ENCODE assay signal across 16 mouse cellular contexts in genomic region chr8:126273066-126273465, GRCm38 (mm10). TPM values are rescaled to one million over a fixed set of nuclear protein-coding genes. Genes with fewer than 3 reads are reported as not detected.
DNase-seq lines count a peak whose midpoint lies in the region; ATAC-seq and TF ChIP-seq lines count a peak whose summit lies in the region.
"Had no signal": no experiment of that assay in that cellular context is flagged by ENCODE, and none has a peak within 500 bp of the region (broad histone marks: within the 10 kb centered on the region; RNA-seq: fewer than 3 reads in every experiment).

No protein-coding gene starts in this region.

- no peak overlapping the region for H3K27ac ChIP-seq in forebrain, postnatal 0 days (ENCODE audit: low read depth, low read length)
- no peak overlapping the region for H3K27ac ChIP-seq in forebrain, embryonic 16.5 days (ENCODE audit: low read length)
- no peak overlapping the region for H3K27ac ChIP-seq in lung, postnatal 0 days (ENCODE audit: low read length)
- H3K27ac ChIP-seq: embryonic facial prominence, embryonic 13.5 days; intestine, embryonic 15.5 days; limb, embryonic 13.5 days had no signal

- 46% methylated on average over 4 of the region's 4 CpGs for WGBS in forebrain, postnatal 0 days
- WGBS in forebrain, embryonic 16.5 days, result 48% methylated on average over 4 of the region's 4 CpGs
- 53% methylated on average over 4 of the region's 4 CpGs for WGBS in lung, postnatal 0 days

- no peak overlapping the region for H3K9ac ChIP-seq in forebrain, postnatal 0 days
- H3K9ac ChIP-seq in forebrain, embryonic 16.5 days (replicated peaks; ENCODE audit: low read depth, low read length), result no peak overlapping the region
- H3K9ac ChIP-seq in lung, postnatal 0 days (replicated peaks; ENCODE audit: low read depth), result no peak overlapping the region
- H3K9ac ChIP-seq: embryonic facial prominence, embryonic 13.5 days; intestine, embryonic 15.5 days; limb, embryonic 13.5 days had no signal

- no peak for TF ChIP-seq EP300 in lung, postnatal 0 days (IDR thresholded peaks at IDR 0.05)

- H3K9me3 ChIP-seq in forebrain, postnatal 0 days (ENCODE audit: low read length), result no peaks in the 10 kb centered on the region
- no peaks in the 10 kb centered on the region for H3K9me3 ChIP-seq in forebrain, embryonic 16.5 days (ENCODE audit: control insufficient read depth, low read length)
- no peaks in the 10 kb centered on the region for H3K9me3 ChIP-seq in lung, postnatal 0 days (ENCODE audit: low read length)
- H3K9me3 ChIP-seq: embryonic facial prominence, embryonic 13.5 days; intestine, embryonic 15.5 days; limb, embryonic 13.5 days; megakaryocyte, embryonic 14.5 days had no signal

- H3K4me3 ChIP-seq in forebrain, postnatal 0 days (ENCODE audit: low read depth, low read length), result no peak overlapping the region
- H3K4me3 ChIP-seq in forebrain, embryonic 16.5 days (replicated peaks; ENCODE audit: low read length), result no peak overlapping the region
- no peak overlapping the region for H3K4me3 ChIP-seq in lung, postnatal 0 days (ENCODE audit: low read depth, low read length)
- H3K4me3 ChIP-seq: embryonic facial prominence, embryonic 13.5 days; intestine, embryonic 15.5 days; limb, embryonic 13.5 days; megakaryocyte, embryonic 14.5 days had no signal

- H3K4me2 ChIP-seq in forebrain, postnatal 0 days (ENCODE audit: low read depth), result no peak overlapping the region
- H3K4me2 ChIP-seq in forebrain, embryonic 16.5 days (ENCODE audit: low read length), result no peak overlapping the region
- no peak overlapping the region for H3K4me2 ChIP-seq in lung, postnatal 0 days (replicated peaks; ENCODE audit: low read depth, low read length)
- H3K4me2 ChIP-seq: embryonic facial prominence, embryonic 13.5 days; intestine, embryonic 15.5 days; limb, embryonic 13.5 days had no signal

- no peak for DNase-seq in forebrain, postnatal 0 days
- peak; percentile 83 for DNase-seq in Muller cell, postnatal 12 days (ENCODE audit: inconsistent ontology term)
- DNase-seq in cerebellum, postnatal 14 days, result peak; percentile 70 to 73
- DNase-seq in layer of hippocampus, postnatal 10 days (ENCODE audit: low spot score in 2 of 2), result peak; percentile 49 to 55
- DNase-seq in kidney, adult 8-10 months, result no peak
- DNase-seq in thymus, adult 18-20 months, result no peak
- DNase-seq in lung, postnatal 0 days (ENCODE audit: low spot score), result no peak
- DNase-seq: kidney, postnatal 14 days; lung, adult 18-20 months had no signal

- H3K4me1 ChIP-seq in forebrain, postnatal 0 days (ENCODE audit: insufficient read depth), result no peaks in the 10 kb centered on the region
- H3K4me1 ChIP-seq in forebrain, embryonic 16.5 days (replicated peaks; ENCODE audit: control insufficient read depth, insufficient read depth, low read length), result no peaks in the 10 kb centered on the region
- no peaks in the 10 kb centered on the region for H3K4me1 ChIP-seq in lung, postnatal 0 days (ENCODE audit: insufficient read depth, low read depth, low read length)
- H3K4me1 ChIP-seq: embryonic facial prominence, embryonic 13.5 days; intestine, embryonic 15.5 days; limb, embryonic 13.5 days had no signal

- peak; percentile 56; the same call in 1 of the 2 replicates for ATAC-seq in forebrain, postnatal 0 days
- no peak for ATAC-seq in forebrain, embryonic 16.5 days
- no peak for ATAC-seq in lung, postnatal 0 days
- ATAC-seq: intestine, embryonic 15.5 days had no signal

- no peak for TF ChIP-seq CTCF in forebrain, postnatal 0 days (IDR thresholded peaks at IDR 0.05; ENCODE audit: low read depth)
- no peak for TF ChIP-seq CTCF in lung, postnatal 0 days (IDR thresholded peaks at IDR 0.05)

- no peaks in the 10 kb centered on the region for H3K27me3 ChIP-seq in forebrain, postnatal 0 days (ENCODE audit: insufficient read depth, low read length)
- H3K27me3 ChIP-seq in forebrain, embryonic 16.5 days (replicated peaks; ENCODE audit: control insufficient read depth, insufficient read depth, low read length), result no peaks in the 10 kb centered on the region
- H3K27me3 ChIP-seq in lung, postnatal 0 days (replicated peaks; ENCODE audit: insufficient read depth, low read length), result no peaks in the 10 kb centered on the region
- H3K27me3 ChIP-seq: embryonic facial prominence, embryonic 13.5 days; intestine, embryonic 15.5 days; limb, embryonic 13.5 days had no signal

- no peaks in the 10 kb centered on the region for H3K36me3 ChIP-seq in forebrain, postnatal 0 days (ENCODE audit: insufficient read depth)
- no peaks in the 10 kb centered on the region for H3K36me3 ChIP-seq in forebrain, embryonic 16.5 days (ENCODE audit: control insufficient read depth, insufficient read depth)
- no peaks in the 10 kb centered on the region for H3K36me3 ChIP-seq in lung, postnatal 0 days (ENCODE audit: insufficient read depth, low read length)
- H3K36me3 ChIP-seq: embryonic facial prominence, embryonic 13.5 days; intestine, embryonic 15.5 days; limb, embryonic 13.5 days had no signal

RNA-seq across cellular contexts. Expression of gene Slc35f3, which starts 25.3 kb away (rescaled TPM):
- total RNA-seq in forebrain, postnatal 0 days (2014; rRNA removed), result 1.5 and 2.1 TPM in 2 replicates
- polyA plus RNA-seq in forebrain, postnatal 0 days (2015; fragmentation: Nextera tagmentation; extraction: Ambion mirVana), result 1.4 and 3.1 TPM in 2 replicates
- 1.0 and 1.2 TPM in 2 replicates for polyA plus RNA-seq in forebrain, embryonic 16.5 days (2015; fragmentation: Nextera tagmentation; extraction: Ambion mirVana)
- total RNA-seq in layer of hippocampus, postnatal 10 days (2021), result 10 to 100 TPM; 30.4 to 31.0 TPM
- 0.38 and 0.67 TPM in 2 replicates for polyA plus RNA-seq in lung, postnatal 0 days (2015; fragmentation: Nextera tagmentation; extraction: Ambion mirVana)
- polyA plus RNA-seq: forebrain, embryonic 11.5 days; heart, embryonic 16.5 days had no signal

Comparison
In these comparisons a context has a peak if more than half of its experiments do, and no peak if none do; other contexts are left out.
1. DNase-seq: peak in Muller cell, postnatal 12 days (single experiment), cerebellum, postnatal 14 days (2 of 2) and layer of hippocampus, postnatal 10 days (2 of 2); none in forebrain, postnatal 0 days (single experiment), kidney, adult 8-10 months (0 of 2), thymus, adult 18-20 months (0 of 2) and lung, postnatal 0 days (single experiment).